Mouse (Mus musculus) testis, adult 2 months (tissue): ENCODE measurements at regions not wholly inside any gene's neighbourhood (a gene's known extent, or its start where the extent isn't known, plus 50 kb on each side); places are given as distances from the start of the nearest gene placed in this dataset.

Source experiments
- CTCF ChIP-seq: fragments of 200-500 bp; IDR thresholded peaks from 2 replicates; pipeline ENCODE4 v1.5.1; 2012; ENCODE audit warnings: low read depth, mild to moderate bottlenecking, inconsistent platforms, low read length, moderate library complexity; ENCODE audit not compliant: control insufficient read depth, insufficient read depth, insufficient replicate concordance
- POLR2A ChIP-seq: fragments of 200-500 bp; IDR thresholded peaks from 2 replicates; pipeline ENCODE4 v1.6.1; 2012; ENCODE audit warnings: low read depth, mild to moderate bottlenecking, inconsistent platforms, low read length, moderate library complexity; ENCODE audit not compliant: control insufficient read depth

DNA sequence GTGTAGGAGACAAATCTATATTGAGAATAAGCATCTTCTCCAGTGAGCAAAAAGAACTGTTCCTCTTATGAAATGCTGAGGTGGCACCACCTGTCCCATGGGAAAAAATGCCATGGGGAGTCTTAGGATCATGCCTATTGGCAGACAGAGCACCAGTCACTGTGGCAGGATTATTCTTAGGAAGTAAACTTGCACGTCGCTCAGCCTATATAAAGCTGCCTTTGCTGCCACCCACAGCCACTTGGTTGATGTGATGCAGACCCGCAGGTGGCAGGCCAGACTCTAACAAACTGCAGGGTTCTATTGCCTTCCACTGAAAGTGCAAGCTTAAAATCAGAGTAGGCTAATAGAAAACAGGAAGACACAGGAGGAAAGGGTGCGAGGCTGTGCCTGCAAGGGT is 126.7 kb downstream of the Gm826 start:
- no peak for TF ChIP-seq POLR2A
- TF ChIP-seq CTCF = no peak
